Mouse (Mus musculus) heart, embryonic 12.5 days (tissue): ENCODE results near the gene Pheta1. TPM values are rescaled to one million over a fixed set of nuclear protein-coding genes. Genes with fewer than 3 reads are reported as not detected.

Experiments used
- ATAC-seq: fragments of 200-750 bp; cut with Nextera tagmentation; 2 replicates; pipeline ENCODE4 v1.8.0; 2017; ENCODE audit warnings: moderate TSS enrichment, moderate library complexity; ENCODE audit not compliant: insufficient number of reproducible peaks, low FRiP score
- H3K27ac ChIP-seq: fragments of 300-500 bp; sonication (generic); 2 replicates; pipeline ENCODE4 v1.5.1; 2016; ENCODE audit warnings: mild to moderate bottlenecking, moderate library complexity; ENCODE audit not compliant: poor library complexity, severe bottlenecking
- H3K27me3 ChIP-seq: fragments of 300-500 bp; sonication (generic); replicated peaks from 2 replicates; pipeline ENCODE4 v1.6.1; 2016; ENCODE audit warnings: mild to moderate bottlenecking, moderate library complexity
- H3K36me3 ChIP-seq: fragments of 300-500 bp; sonication (generic); 2 replicates; pipeline ENCODE4 v1.6.1; 2016; ENCODE audit warnings: mild to moderate bottlenecking, moderate library complexity
- H3K4me1 ChIP-seq: fragments of 300-500 bp; sonication (generic); replicated peaks from 2 replicates; pipeline ENCODE4 v1.6.1; 2016; ENCODE audit warnings: mild to moderate bottlenecking
- H3K4me2 ChIP-seq: fragments of 300-500 bp; sonication (generic); 2 replicates; pipeline ENCODE4 v1.6.1; 2016; ENCODE audit warnings: mild to moderate bottlenecking, moderate library complexity
- H3K4me3 ChIP-seq: fragments of 300-500 bp; sonication (generic); 2 replicates; pipeline ENCODE4 v1.5.1; 2016; ENCODE audit warnings: mild to moderate bottlenecking
- H3K9ac ChIP-seq: fragments of 300-500 bp; sonication (generic); 2 replicates; pipeline ENCODE4 v1.6.1; 2016; ENCODE audit warnings: mild to moderate bottlenecking, moderate library complexity
- H3K9me3 ChIP-seq: fragments of 300-500 bp; sonication (generic); replicated peaks from 2 replicates; pipeline ENCODE4 v1.6.1; 2016; ENCODE audit warnings: mild to moderate bottlenecking, moderate library complexity
- WGBS: fragments of 180-500 bp; shearing (Covaris S2); methylation state at CpG from one replicate; pipeline ENCODE4 v1.1.7; 2016; 5-methylcytosine and 5-hydroxymethylcytosine counted together
- polyA plus RNA-seq: library from polyadenylated mRNA; unstranded; fragments of >200 nt; fragmentation: Nextera tagmentation; extraction: Ambion mirVana; gene quantifications from 2 replicates; pipeline ENCODE4 v1.2.1, GENCODE M21; 2016

Pheta1 gene
- polyA plus RNA-seq, 1 experiment from 2014 or later: 17.1 TPM

DNA sequence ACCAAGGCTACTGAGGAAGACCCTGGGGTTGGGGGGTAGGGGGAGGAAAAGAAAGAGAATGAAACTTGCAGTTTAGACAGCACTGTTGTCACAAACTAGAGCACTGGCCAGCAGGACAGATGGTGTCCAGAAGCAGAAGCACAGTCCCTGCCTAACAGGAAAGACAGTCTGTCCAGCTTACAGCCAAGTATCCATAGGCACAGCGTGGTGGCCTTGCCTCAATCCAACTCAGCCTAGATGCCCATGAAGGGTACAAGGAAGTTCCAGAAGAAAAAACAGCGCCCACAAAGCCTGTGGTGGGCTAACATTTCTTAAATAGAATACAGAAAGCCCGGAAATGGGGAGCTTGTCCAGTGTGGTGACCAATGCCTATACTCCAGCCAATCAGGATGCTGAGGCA is 23.2 kb upstream of the Pheta1 start:
- ATAC-seq: no peak
- H3K36me3 ChIP-seq: peaks cover 58% of the 10 kb centered on the region
- no peak overlapping the region for H3K9ac ChIP-seq
- H3K27me3 ChIP-seq: no peaks in the 10 kb centered on the region
- no peak overlapping the region for H3K27ac ChIP-seq
- WGBS: 88% methylated on average over 3 of the region's 3 CpGs
- no peak overlapping the region for H3K4me2 ChIP-seq
- no peak overlapping the region for H3K4me3 ChIP-seq
- H3K4me1 ChIP-seq: peaks cover 51% of the 10 kb centered on the region
- no peaks in the 10 kb centered on the region for H3K9me3 ChIP-seq

DNA sequence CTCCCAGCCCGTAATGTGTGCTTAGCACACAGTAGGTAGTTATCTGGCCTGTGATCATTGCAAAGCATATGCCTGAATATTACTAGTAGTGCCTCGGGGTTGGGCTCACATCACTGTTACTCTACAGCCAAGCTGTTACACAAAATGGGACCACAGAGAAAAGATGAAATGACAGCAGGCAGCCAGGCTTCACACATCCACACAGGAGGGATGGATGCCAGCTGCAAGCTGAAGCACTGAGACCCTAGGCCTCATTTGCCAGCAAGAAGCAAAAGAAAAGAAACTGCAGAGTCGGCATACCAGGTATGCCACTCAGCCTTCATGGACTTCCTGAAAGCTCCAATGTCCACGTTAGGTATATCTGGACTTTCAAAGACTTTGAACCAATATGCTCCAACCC is 20.9 kb upstream of the Pheta1 start:
- WGBS: 85% methylated on average over 4 of the region's 4 CpGs

DNA sequence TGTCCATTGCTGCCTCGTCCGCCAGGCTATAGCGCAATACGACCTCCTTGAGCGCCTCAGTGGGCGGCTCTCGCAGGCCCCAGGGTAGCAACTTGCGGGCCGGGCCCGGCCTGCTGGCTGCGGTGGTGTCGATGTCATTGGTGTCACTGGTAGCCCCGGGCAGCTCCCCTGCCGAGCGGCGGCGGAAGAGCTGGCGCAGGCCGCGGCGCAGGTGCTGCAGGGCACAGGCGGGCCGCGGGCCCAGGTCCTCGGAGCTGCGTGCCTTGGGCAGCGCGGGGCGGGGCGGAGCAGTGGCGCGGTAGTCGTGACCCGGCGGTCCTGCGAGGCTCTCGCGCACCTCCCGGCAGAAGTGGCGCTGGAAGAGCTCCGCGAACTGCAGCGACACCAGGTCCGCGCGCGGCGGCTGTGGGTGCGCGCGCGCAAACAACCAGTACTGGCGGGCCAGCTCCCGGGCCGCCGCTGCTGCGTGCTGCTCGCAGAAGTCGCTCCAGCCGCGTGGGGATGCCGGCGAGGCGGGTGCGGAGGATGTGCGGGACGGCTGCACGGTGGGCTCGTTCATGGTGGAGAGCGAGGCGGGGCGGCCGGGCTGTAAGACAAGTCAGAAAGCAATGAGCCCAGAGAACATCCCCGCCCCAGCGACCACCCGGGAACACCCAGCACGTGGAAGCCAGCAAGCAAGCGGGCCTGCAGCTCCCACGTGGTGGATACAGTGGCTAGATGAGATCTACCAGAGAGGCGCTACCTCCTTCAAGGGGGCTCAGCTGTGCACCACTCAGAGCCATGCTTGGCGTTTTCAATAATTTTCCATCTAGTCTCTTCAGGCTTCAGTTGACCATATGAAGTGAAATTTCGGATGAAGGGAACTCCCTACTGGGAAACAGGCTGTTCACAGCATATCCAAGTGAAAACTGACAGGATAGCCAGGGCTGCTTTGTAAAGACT is 20.0 kb upstream of the Pheta1 start:
- peaks cover 46% of the 10 kb centered on the region for H3K4me1 ChIP-seq
- no peaks in the 10 kb centered on the region for H3K27me3 ChIP-seq
- ATAC-seq: no peak

More for the DNA sequence above, 20.9 kb upstream of the Pheta1 start:
- Histone ChIP-seq H3K4me3 (no peak overlapping the region), H3K27me3 (no peaks in the 10 kb centered on the region), H3K36me3 (peaks cover 44% of the 10 kb centered on the region), H3K4me1 (peaks cover 46% of the 10 kb centered on the region), H3K27ac (no peak overlapping the region), H3K4me2 (no peak overlapping the region), H3K9me3 (no peaks in the 10 kb centered on the region), H3K9ac (no peak overlapping the region)
- ATAC-seq: no peak

DNA sequence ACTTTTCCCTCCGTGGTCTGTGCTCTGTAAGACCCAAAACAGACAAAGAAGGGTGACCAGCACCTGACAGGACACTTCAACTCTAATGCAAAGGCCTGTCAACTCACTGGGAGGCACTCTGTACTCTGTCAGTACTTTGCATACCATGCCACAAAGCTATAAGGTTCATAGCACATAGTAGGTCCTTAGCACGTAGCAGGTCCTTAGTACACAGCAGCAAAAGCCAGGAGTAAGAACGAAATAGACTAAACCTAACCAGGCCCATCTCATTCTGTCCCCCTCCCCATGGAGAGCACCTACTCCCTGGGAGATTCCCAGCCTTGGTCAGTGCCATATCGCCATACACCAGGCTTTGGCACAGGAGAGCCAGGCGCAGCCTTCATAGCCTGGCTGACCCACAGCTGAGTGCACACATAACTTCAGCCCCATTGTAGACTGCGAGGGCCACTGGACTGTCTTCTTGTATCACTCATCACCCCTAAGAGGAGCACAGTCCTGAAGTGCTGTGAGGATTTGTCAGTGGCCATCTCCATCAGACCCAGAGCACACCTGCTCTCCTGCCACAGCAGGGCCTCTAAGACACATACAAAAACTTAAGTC is 17.7 kb upstream of the Pheta1 start:
- Histone ChIP-seq H3K9ac (no peak overlapping the region), H3K27ac (no peak overlapping the region), H3K4me1 (peaks cover 59% of the 10 kb centered on the region), H3K4me2 (no peak overlapping the region), H3K36me3 (peaks cover 27% of the 10 kb centered on the region), H3K9me3 (no peaks in the 10 kb centered on the region), H3K27me3 (no peaks in the 10 kb centered on the region), H3K4me3 (no peak overlapping the region)
- ATAC-seq: no peak
- WGBS: 78% methylated on average over 6 of the region's 6 CpGs

More for the DNA sequence above, 20.0 kb upstream of the Pheta1 start:
- Histone ChIP-seq H3K36me3 (peaks cover 35% of the 10 kb centered on the region), H3K27ac (no peak overlapping the region), H3K4me2 (peak overlapping the region; percentile 90), H3K9me3 (no peaks in the 10 kb centered on the region), H3K4me3 (peak overlapping the region; percentile 47), H3K9ac (peak overlapping the region; percentile 26)
- 26% methylated on average over 82 of the region's 82 CpGs for WGBS

DNA sequence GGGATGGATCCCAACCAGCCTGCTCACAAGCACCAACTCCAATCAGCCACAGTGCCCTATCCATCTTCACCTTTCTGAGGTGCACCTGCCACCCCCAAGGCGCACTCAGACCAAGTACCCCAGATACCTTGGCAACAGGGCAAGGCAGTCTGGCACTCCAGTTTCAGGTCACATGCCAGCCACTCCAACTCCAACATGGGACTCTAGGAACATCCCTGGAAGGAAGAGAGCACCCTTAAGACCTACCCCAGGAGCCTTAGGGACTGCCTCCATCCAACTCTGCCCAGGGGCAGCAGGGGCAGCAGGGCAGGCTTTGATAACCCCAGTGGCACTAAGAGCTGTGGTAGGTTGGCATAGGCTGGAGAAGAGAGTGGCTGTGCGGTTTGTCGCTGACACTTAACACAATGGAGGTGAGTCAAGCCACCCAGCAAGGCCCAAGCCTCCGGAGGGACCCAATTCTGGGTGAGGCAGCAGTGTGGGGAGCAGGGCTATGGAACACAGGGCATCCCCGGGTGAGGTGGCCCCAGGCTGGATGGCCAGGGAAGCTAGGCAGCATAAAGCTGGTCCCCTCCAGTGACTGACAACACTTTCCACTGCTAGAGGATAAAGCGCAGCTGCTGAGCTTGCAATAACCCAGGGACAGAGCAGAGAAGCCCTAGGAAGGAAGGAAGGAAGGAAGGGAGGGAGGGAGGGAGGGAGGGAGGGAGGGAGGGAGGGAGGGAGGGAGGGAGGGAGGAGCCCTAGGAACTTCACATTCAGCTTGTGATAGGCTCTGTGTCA is 16.2 kb upstream of the Pheta1 start:
- Histone ChIP-seq H3K9me3 (no peaks in the 10 kb centered on the region), H3K4me3 (no peak overlapping the region), H3K27ac (peak overlapping the region; percentile 74), H3K4me2 (peak overlapping the region; percentile 98), H3K27me3 (no peaks in the 10 kb centered on the region), H3K9ac (peak overlapping the region; percentile 53; the same call in 1 of the 2 replicates), H3K36me3 (peaks cover 17% of the 10 kb centered on the region), H3K4me1 (peaks cover 60% of the 10 kb centered on the region)
- ATAC-seq: no peak
- WGBS: 62% methylated on average over 6 of the region's 6 CpGs

DNA sequence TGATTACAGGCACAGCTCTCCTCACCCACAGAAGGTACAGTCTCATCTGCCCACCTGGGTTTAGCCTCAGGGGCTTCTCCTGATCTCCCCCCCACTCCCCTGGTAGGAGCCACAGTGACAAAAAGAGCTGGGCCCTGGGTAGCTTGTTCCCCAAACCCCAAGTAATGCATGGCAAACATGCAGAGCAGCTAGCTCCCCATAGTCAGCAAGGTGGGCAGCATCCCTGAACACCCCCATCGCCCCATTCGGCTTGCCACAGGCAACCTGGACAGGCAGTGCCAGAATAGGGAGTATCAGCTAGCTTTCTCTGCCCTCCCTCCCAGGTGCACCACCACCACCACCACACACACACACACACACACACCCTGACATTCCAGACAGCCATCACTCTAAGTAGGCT is 15.6 kb upstream of the Pheta1 start:
- WGBS: 89% methylated on average over 2 of the region's 2 CpGs

DNA sequence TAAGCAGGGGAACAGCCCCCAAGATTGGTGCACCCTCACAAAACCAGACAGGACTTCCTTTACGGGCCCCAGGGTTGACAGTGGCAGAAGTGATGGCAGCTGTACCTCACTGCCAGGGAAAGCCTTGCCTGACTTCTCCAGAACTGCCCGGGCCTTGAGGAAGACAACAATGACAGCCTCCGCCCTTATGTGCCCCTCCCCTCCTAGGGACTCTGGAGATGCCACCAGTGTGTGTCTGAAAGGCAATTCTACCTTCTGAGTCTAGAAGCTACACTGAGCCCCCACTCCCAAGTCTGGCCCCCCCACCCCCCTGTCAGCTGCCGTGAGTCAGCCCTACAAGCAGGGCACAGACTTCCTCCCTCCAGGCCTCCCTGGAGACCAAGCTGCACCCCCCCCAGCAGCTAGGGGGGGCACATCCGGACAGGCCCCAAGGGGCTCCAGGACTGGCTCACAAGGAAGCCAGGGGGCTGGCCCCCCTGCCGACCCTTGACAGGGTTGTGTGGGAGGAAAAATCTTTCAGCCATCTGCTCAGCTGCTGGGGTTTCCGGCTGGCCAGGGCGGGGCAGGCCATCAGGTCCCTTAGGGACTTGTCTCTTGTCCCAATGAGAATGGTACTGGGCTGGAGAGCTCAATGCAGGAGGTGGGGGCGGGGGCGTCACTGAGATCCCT is 15.1 kb upstream of the Pheta1 start:
- Histone ChIP-seq H3K9ac (peak overlapping the region; percentile 53), H3K9me3 (no peaks in the 10 kb centered on the region), H3K4me1 (peaks cover 66% of the 10 kb centered on the region), H3K27ac (peak overlapping the region; percentile 74), H3K36me3 (peaks cover 5% of the 10 kb centered on the region), H3K27me3 (no peaks in the 10 kb centered on the region), H3K4me2 (peak overlapping the region; percentile 98), H3K4me3 (peak overlapping the region; percentile 85)
- ATAC-seq: no peak
- WGBS: 35% methylated on average over 10 of the region's 10 CpGs

More for the DNA sequence above, 15.6 kb upstream of the Pheta1 start:
- Histone ChIP-seq H3K4me3 (0 out of 2 replicates have a peak overlapping the region, but pooled peaks have one; percentile 85), H3K36me3 (peaks cover 11% of the 10 kb centered on the region), H3K9ac (peak overlapping the region; percentile 53), H3K27me3 (no peaks in the 10 kb centered on the region), H3K4me2 (peak overlapping the region; percentile 98), H3K27ac (peak overlapping the region; percentile 74), H3K9me3 (no peaks in the 10 kb centered on the region), H3K4me1 (peaks cover 66% of the 10 kb centered on the region)
- ATAC-seq: no peak

DNA sequence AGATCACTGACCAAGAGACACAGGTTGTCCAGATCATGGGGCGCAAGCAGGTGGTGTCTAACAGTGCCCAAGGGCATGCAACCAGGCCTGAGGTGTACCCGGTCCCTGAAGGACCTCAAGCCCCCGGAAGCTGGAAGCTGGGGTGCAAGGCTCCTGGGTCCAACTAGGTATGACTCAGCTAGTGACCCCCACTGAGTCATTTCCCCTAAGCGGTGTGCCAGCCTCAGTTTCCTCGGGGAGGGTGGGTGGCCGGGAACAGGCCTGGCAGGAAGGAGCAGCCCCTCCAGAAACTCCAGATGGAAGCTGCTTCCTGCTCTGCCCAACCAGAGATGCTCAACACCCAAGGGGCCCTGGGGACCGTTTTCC is 14.6 kb upstream of the Pheta1 start:
- Histone ChIP-seq H3K27me3 (no peaks in the 10 kb centered on the region), H3K4me2 (peak overlapping the region; percentile 98), H3K9ac (no peak overlapping the region), H3K4me1 (peaks cover 65% of the 10 kb centered on the region), H3K27ac (peak overlapping the region; percentile 74), H3K4me3 (peak overlapping the region; percentile 85), H3K9me3 (no peaks in the 10 kb centered on the region), H3K36me3 (peaks cover 4% of the 10 kb centered on the region; the same call in 1 of the 2 replicates)
- WGBS: 50% methylated on average over 7 of the region's 7 CpGs
- no peak for ATAC-seq

DNA sequence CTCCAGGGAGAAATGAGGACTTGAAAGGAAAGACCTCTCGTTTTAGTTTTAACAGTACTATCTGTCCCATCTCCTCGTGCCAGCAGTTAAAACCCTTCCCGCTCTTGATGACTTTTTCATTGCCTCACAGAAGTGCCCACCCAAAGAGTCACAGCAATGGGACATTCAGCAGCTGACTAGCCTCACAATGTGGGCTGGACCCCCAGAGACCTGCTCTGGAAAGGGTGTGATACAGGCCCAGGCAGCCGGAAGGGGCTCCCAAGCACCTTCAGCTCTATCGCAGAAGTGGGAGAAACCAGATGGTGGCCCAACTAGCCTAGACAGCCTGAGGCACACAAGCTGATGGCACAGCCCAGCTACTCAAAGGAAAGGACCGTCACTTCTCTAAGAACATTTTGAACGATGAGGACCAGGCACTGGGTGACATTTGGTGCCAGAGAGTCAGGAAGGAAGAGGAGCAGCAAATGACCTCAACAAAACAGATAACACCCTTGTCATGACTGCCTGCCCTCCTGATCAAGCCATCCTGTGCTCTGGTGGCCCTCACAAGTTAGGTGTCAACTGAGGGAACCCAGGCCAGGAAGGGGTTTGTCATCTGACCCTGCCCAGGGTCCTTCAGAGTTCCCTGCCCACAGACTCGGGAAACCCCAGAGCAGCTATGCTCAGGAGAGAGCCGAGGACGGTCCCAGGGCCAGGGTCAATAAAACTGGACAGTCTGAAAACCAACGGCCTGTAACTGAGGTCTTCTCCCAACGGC is 13.6 kb upstream of the Pheta1 start:
- H3K27ac ChIP-seq: peak overlapping the region; percentile 87

More for the DNA sequence above, 13.6 kb upstream of the Pheta1 start:
- Histone ChIP-seq H3K4me3 (peak overlapping the region; percentile 85), H3K9me3 (no peaks in the 10 kb centered on the region), H3K4me1 (peaks cover 62% of the 10 kb centered on the region), H3K27me3 (no peaks in the 10 kb centered on the region), H3K4me2 (peak overlapping the region; percentile 98), H3K36me3 (peaks cover 4% of the 10 kb centered on the region; the same call in 1 of the 2 replicates), H3K9ac (peak overlapping the region; percentile 88)
- 14% methylated on average over 12 of the region's 12 CpGs for WGBS
- no peak for ATAC-seq
